Mouse (Mus musculus) c-Kit-positive CD71-positive TER-119-positive erythroid progenitor cells, embryonic 14.5 days (primary cell): ENCODE results near the gene Ccdc24.

Source experiments
- DNase-seq: peaks from one replicate; pipeline ENCODE4 v3.0.0-alpha.2; 2013; ENCODE audit warnings: low spot score

Gene Ccdc24

GRCm38 (mm10) chr4:117855146-117855545 lies 17.2 kb downstream of the Ccdc24 start:
- no peak for DNase-seq

- no peak for DNase-seq
Measured at GRCm38 (mm10) chr4:117852152-117852868, 20.0 kb downstream of the Ccdc24 start.

GRCm38 (mm10) chr4:117850871-117851270 lies 21.5 kb downstream of the Ccdc24 start:
- no peak for DNase-seq

GRCm38 (mm10) chr4:117850176-117850575 lies 22.2 kb downstream of the Ccdc24 start:
- DNase-seq, result no peak

- no peak for DNase-seq
Measured at GRCm38 (mm10) chr4:117849506-117849905, 22.9 kb downstream of the Ccdc24 start.

- no peak for DNase-seq
Measured at GRCm38 (mm10) chr4:117849063-117849462, 23.3 kb downstream of the Ccdc24 start.

- no peak for DNase-seq
Measured at GRCm38 (mm10) chr4:117847011-117847410, 25.3 kb downstream of the Ccdc24 start.

GRCm38 (mm10) chr4:117846261-117846660 lies 26.1 kb downstream of the Ccdc24 start:
- no peak for DNase-seq

GRCm38 (mm10) chr4:117845316-117845715 lies 27.0 kb downstream of the Ccdc24 start:
- no peak for DNase-seq

- DNase-seq, result no peak
Measured at GRCm38 (mm10) chr4:117844467-117844866, 27.9 kb downstream of the Ccdc24 start.

GRCm38 (mm10) chr4:117843101-117843500 lies 29.3 kb downstream of the Ccdc24 start:
- DNase-seq, result no peak

GRCm38 (mm10) chr4:117841566-117841965 lies 30.8 kb downstream of the Ccdc24 start:
- DNase-seq, result no peak

- no peak for DNase-seq
Measured at GRCm38 (mm10) chr4:117840821-117841220, 31.5 kb downstream of the Ccdc24 start.

GRCm38 (mm10) chr4:117839366-117839765 lies 33.0 kb downstream of the Ccdc24 start:
- no peak for DNase-seq

- no peak for DNase-seq
Measured at GRCm38 (mm10) chr4:117837271-117837670, 35.1 kb downstream of the Ccdc24 start.

GRCm38 (mm10) chr4:117836204-117836767 lies 36.1 kb downstream of the Ccdc24 start:
- peak; percentile 90 for DNase-seq

GRCm38 (mm10) chr4:117835531-117836111 lies 36.7 kb downstream of the Ccdc24 start:
- DNase-seq, result peak; percentile 76

- DNase-seq, result peak; percentile 86
Measured at GRCm38 (mm10) chr4:117834845-117835530, 37.4 kb downstream of the Ccdc24 start.

- DNase-seq, result no peak
Measured at GRCm38 (mm10) chr4:117834457-117834844, 37.9 kb downstream of the Ccdc24 start, which contains the start of gene Slc6a9. Gene Slc6a9, plus strand, starts transcription at chr4:117834506.

GRCm38 (mm10) chr4:117831920-117832691 lies 40.3 kb downstream of the Ccdc24 start:
- DNase-seq, result peak; percentile 77

GRCm38 (mm10) chr4:117831499-117831898 lies 40.9 kb downstream of the Ccdc24 start:
- no peak for DNase-seq

GRCm38 (mm10) chr4:117830801-117831200 lies 41.6 kb downstream of the Ccdc24 start:
- DNase-seq, result no peak
